In genomic region chr4:153854084-153854747, GRCm38 (mm10) we compare ENCODE assay signal across 14 mouse cellular contexts.
DNase-seq lines count a peak whose midpoint lies in the region; ATAC-seq and TF ChIP-seq lines count a peak whose summit lies in the region.
"Had no signal": no experiment of that assay in that cellular context is flagged by ENCODE, and none has a peak within 500 bp of the region (broad histone marks: within the 10 kb centered on the region; RNA-seq: fewer than 3 reads in every experiment).

No protein-coding gene starts in this region.

- H3K4me3 ChIP-seq in left cerebral cortex, adult 2 months: no peak overlapping the region
- H3K4me3 ChIP-seq in forebrain, embryonic 12.5 days (replicated peaks): no peak overlapping the region
- H3K4me3 ChIP-seq in hindbrain, embryonic 13.5 days: no peak overlapping the region
- no peak overlapping the region for H3K4me3 ChIP-seq in neural tube, embryonic 13.5 days
- H3K4me3 ChIP-seq: heart, embryonic 13.5 days; kidney, embryonic 15.5 days; limb, embryonic 12.5 days; myocyte had no signal

- H3K4me2 ChIP-seq in forebrain, embryonic 12.5 days: no peak overlapping the region
- 0 out of 2 replicates have a peak overlapping the region, but pooled peaks have one; percentile 4 for H3K4me2 ChIP-seq in hindbrain, embryonic 13.5 days
- 0 out of 2 replicates have a peak overlapping the region, but pooled peaks have one; percentile 7 for H3K4me2 ChIP-seq in neural tube, embryonic 13.5 days
- H3K4me2 ChIP-seq: heart, embryonic 13.5 days; kidney, embryonic 15.5 days; limb, embryonic 12.5 days had no signal

- WGBS in forebrain, embryonic 12.5 days: 64% methylated on average over 9 of the region's 9 CpGs
- WGBS in hindbrain, embryonic 13.5 days: 41% methylated on average over 9 of the region's 9 CpGs
- 40% methylated on average over 9 of the region's 9 CpGs for WGBS in neural tube, embryonic 13.5 days

- intact Hi-C loops in left cerebral cortex, postnatal 4 days (cut with DNase I): no loop called here
- intact Hi-C loops in left cerebral cortex, adult 2 months (cut with DNase I): no loop called here

- H3K27ac ChIP-seq in left cerebral cortex, adult 2 months: no peak overlapping the region
- H3K27ac ChIP-seq in forebrain, embryonic 12.5 days: 0 out of 2 replicates have a peak overlapping the region, but pooled peaks have one; percentile 10
- peak overlapping the region; percentile 77 for H3K27ac ChIP-seq in hindbrain, embryonic 13.5 days
- H3K27ac ChIP-seq in neural tube, embryonic 13.5 days (replicated peaks): peak overlapping the region; percentile 80
- H3K27ac ChIP-seq: heart, embryonic 13.5 days; kidney, embryonic 15.5 days; limb, embryonic 12.5 days had no signal

- H3K9me3 ChIP-seq in forebrain, embryonic 12.5 days: no peaks in the 10 kb centered on the region
- no peaks in the 10 kb centered on the region for H3K9me3 ChIP-seq in hindbrain, embryonic 13.5 days
- H3K9me3 ChIP-seq in neural tube, embryonic 13.5 days: no peaks in the 10 kb centered on the region
- H3K9me3 ChIP-seq: heart, embryonic 13.5 days; kidney, embryonic 15.5 days; limb, embryonic 12.5 days had no signal

- ATAC-seq in forebrain, embryonic 12.5 days (ENCODE audit: low FRiP score): peak; percentile 74; the same call in 1 of the 2 replicates
- peak; percentile 78 for ATAC-seq in hindbrain, embryonic 13.5 days (ENCODE audit: low FRiP score)
- peak; percentile 76 for ATAC-seq in neural tube, embryonic 13.5 days (ENCODE audit: low read depth)
- ATAC-seq in inflammation-experienced regulatory T-cells, adult 6 months: no peak

- 0 out of 2 replicates have a peak, but pooled peaks cover 6% of the 10 kb centered on the region for H3K27me3 ChIP-seq in forebrain, embryonic 12.5 days
- no peaks in the 10 kb centered on the region for H3K27me3 ChIP-seq in hindbrain, embryonic 13.5 days
- no peaks in the 10 kb centered on the region for H3K27me3 ChIP-seq in neural tube, embryonic 13.5 days

- H3K4me1 ChIP-seq in forebrain, embryonic 12.5 days: peaks cover 26% of the 10 kb centered on the region
- H3K4me1 ChIP-seq in hindbrain, embryonic 13.5 days (replicated peaks): peaks cover 36% of the 10 kb centered on the region
- peaks cover 37% of the 10 kb centered on the region for H3K4me1 ChIP-seq in neural tube, embryonic 13.5 days (replicated peaks)
- H3K4me1 ChIP-seq: heart, embryonic 13.5 days; kidney, embryonic 15.5 days; limb, embryonic 12.5 days had no signal

- TF ChIP-seq CTCF in left cerebral cortex, adult 2 months (IDR thresholded peaks at IDR 0.05): no peak

- peak; percentile 24 for DNase-seq in left cerebral cortex, postnatal 4 days
- no peak for DNase-seq in left cerebral cortex, adult 2 months (ENCODE audit: extremely low spot score in 1 of 2, low spot score in 2 of 2)
- no peak for DNase-seq in urinary bladder, postnatal 14 days (ENCODE audit: low spot score)
- no peak for DNase-seq in thymus, postnatal 14 days
- DNase-seq: lung, postnatal 4 days; thymus, postnatal 36 days had no signal

- H3K9ac ChIP-seq in forebrain, embryonic 12.5 days: no peak overlapping the region
- H3K9ac ChIP-seq in hindbrain, embryonic 13.5 days: no peak overlapping the region
- no peak overlapping the region for H3K9ac ChIP-seq in neural tube, embryonic 13.5 days
- H3K9ac ChIP-seq: heart, embryonic 13.5 days; kidney, embryonic 15.5 days; limb, embryonic 12.5 days had no signal

- H3K36me3 ChIP-seq in forebrain, embryonic 12.5 days (replicated peaks): no peaks in the 10 kb centered on the region
- H3K36me3 ChIP-seq in hindbrain, embryonic 13.5 days: no peaks in the 10 kb centered on the region
- no peaks in the 10 kb centered on the region for H3K36me3 ChIP-seq in neural tube, embryonic 13.5 days
- H3K36me3 ChIP-seq: heart, embryonic 13.5 days; kidney, embryonic 15.5 days; limb, embryonic 12.5 days had no signal
